Mouse (Mus musculus) megakaryocyte, embryonic 14.5 days (primary cell): ENCODE data around the gene Hist1h4j.

Experiments
- FLI1 ChIP-seq: IDR thresholded peaks from 2 replicates; pipeline ENCODE4 v1.6.1; 2012; ENCODE audit warnings: low read length, inconsistent platforms, mixed read lengths
- GATA1 ChIP-seq: IDR thresholded peaks from 3 replicates; pipeline ENCODE4 v1.6.1; 2012; ENCODE audit warnings: mixed read lengths, low read length, inconsistent platforms, borderline replicate concordance

DNA sequence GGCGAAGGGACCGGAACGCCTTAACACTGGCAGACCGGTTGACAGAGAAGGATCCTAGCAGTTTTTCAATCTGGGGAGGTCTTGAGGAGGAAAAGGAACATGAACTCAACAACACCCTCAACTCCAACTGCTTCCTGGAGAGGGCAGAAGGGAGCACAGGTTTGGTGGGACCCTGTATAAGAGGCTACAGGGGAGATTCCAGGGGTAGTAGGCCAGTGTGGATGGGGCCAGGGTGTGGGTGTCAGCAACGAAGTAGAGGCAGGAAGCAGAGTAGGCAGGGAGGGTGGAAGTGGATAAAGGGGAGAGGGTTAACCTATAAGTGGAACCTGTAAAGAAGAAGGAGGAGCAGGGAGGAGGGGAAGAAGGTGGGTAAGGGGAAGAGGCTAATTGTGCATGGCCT lies 1.4 kb upstream of the Hist1h4j start:
- no peak for TF ChIP-seq GATA1
- TF ChIP-seq FLI1 = no peak
